Mouse (Mus musculus) heart, postnatal 25 days (tissue): ENCODE measurements around the gene Myo1b. TPM values are rescaled to one million over a fixed set of nuclear protein-coding genes. Genes with fewer than 3 reads are reported as not detected.
"Not testable (repeated sequence)": the region's sequence is repeated elsewhere in the genome, so short reads cannot be mapped to it uniquely, and the experiment has no call there.

Experiments used
- DNase-seq: peaks from one replicate; pipeline ENCODE4 v3.0.0; 2022; ENCODE audit warnings: low spot score
- intact Hi-C: fragments of 180-260 bp; cut with DNase I; formaldehyde crosslinking; loops from one replicate; pipeline ENCODE4 v1.15.1; 2025
- total RNA-seq, 2 experiments: library from RNA; stranded (reverse); gene quantifications; 2 replicates each; pipeline ENCODE4 v1.2.3; 2021

The Myo1b gene
- total RNA-seq, 2 experiments from 2014 or later, result 27.7 to 30.4 TPM

- intact Hi-C loops, result no loop called here
- no peak for DNase-seq
These were observed 9.5 kb downstream of the Myo1b start for GRCm38 (mm10) chr1:51906206-51906906.

GRCm38 (mm10) chr1:51905073-51905472 is 10.8 kb downstream of the Myo1b start:
- intact Hi-C loops, result no loop called here
- no peak for DNase-seq

- intact Hi-C loops, result no loop called here
- no peak for DNase-seq
These were observed 18.7 kb downstream of the Myo1b start for GRCm38 (mm10) chr1:51897160-51897572.

- DNase-seq, result no peak
- intact Hi-C loops, result no loop called here
These were observed 19.9 kb downstream of the Myo1b start for GRCm38 (mm10) chr1:51895961-51896360.

GRCm38 (mm10) chr1:51894721-51895120 is 21.1 kb downstream of the Myo1b start:
- intact Hi-C loops, result no loop called here
- DNase-seq, result no peak

GRCm38 (mm10) chr1:51893521-51894355 is 22.1 kb downstream of the Myo1b start:
- DNase-seq, result peak; percentile 13
- intact Hi-C loops, result no loop called here

- intact Hi-C loops, result no loop called here
- no peak for DNase-seq
These were observed 23.9 kb downstream of the Myo1b start for GRCm38 (mm10) chr1:51892005-51892404.

GRCm38 (mm10) chr1:51888046-51888813 is 27.6 kb downstream of the Myo1b start:
- no peak for DNase-seq

GRCm38 (mm10) chr1:51885356-51885983 is 30.4 kb downstream of the Myo1b start:
- intact Hi-C loops, result no loop called here
- no peak for DNase-seq

More at GRCm38 (mm10) chr1:51888046-51888813, 27.6 kb downstream of the Myo1b start:
- intact Hi-C loops, result no loop called here

GRCm38 (mm10) chr1:51883211-51883610 is 32.7 kb downstream of the Myo1b start:
- no peak for DNase-seq
- intact Hi-C loops, result no loop called here

- intact Hi-C loops, result no loop called here
- no peak for DNase-seq
These were observed 33.1 kb downstream of the Myo1b start for GRCm38 (mm10) chr1:51882752-51883151.

- intact Hi-C loops, result loop anchor here (5.0 kb wide), 1 partner anchor 32 kb away; no protein-coding TSS in a partner anchor
These were observed 35.7 kb downstream of the Myo1b start for GRCm38 (mm10) chr1:51879927-51880814.

GRCm38 (mm10) chr1:51879333-51879770 is 36.5 kb downstream of the Myo1b start:
- intact Hi-C loops, result loop anchor here (5.0 kb wide), 1 partner anchor 33 kb away; no protein-coding TSS in a partner anchor
- DNase-seq, result peak; percentile 16

More at GRCm38 (mm10) chr1:51879927-51880814, 35.7 kb downstream of the Myo1b start:
- DNase-seq, result no peak

GRCm38 (mm10) chr1:51875462-51876225 is 40.2 kb downstream of the Myo1b start:
- intact Hi-C loops, result loop anchor here (5.0 kb wide), 1 partner anchor 37 kb away; no protein-coding TSS in a partner anchor
- no peak for DNase-seq

GRCm38 (mm10) chr1:51872493-51873261 is 43.2 kb downstream of the Myo1b start:
- intact Hi-C loops, result no loop called here
- no peak for DNase-seq

- DNase-seq, intact Hi-C loops: not testable (repeated sequence)
These were observed 44.6 kb downstream of the Myo1b start for GRCm38 (mm10) chr1:51871234-51871633.

- intact Hi-C loops, result no loop called here
- no peak for DNase-seq
These were observed 52.9 kb downstream of the Myo1b start for GRCm38 (mm10) chr1:51862828-51863421.
